Mouse (Mus musculus) hindbrain, embryonic 15.5 days (tissue): Measurements from ENCODE around the gene Cdh22. TPM values are rescaled to one million over a fixed set of nuclear protein-coding genes. Genes with fewer than 3 reads are reported as not detected.

Source experiments
- ATAC-seq: fragments of 200-750 bp; cut with Nextera tagmentation; 2 replicates; pipeline ENCODE4 v1.8.0; 2017; ENCODE audit warnings: low read depth, moderate number of reproducible peaks, moderate TSS enrichment; ENCODE audit not compliant: low FRiP score
- H3K27ac ChIP-seq: fragments of 300-500 bp; sonication (generic); replicated peaks from 2 replicates; pipeline ENCODE4 v1.5.1; 2015; ENCODE audit warnings: mild to moderate bottlenecking, inconsistent platforms
- H3K27me3 ChIP-seq: fragments of 300-500 bp; sonication (generic); 2 replicates; pipeline ENCODE4 v1.6.1; 2015; ENCODE audit warnings: control low read depth, inconsistent platforms
- H3K36me3 ChIP-seq: fragments of 300-500 bp; sonication (generic); 2 replicates; pipeline ENCODE4 v1.6.1; 2015; ENCODE audit warnings: control low read depth, inconsistent platforms
- H3K4me1 ChIP-seq: fragments of 300-500 bp; sonication (generic); replicated peaks from 2 replicates; pipeline ENCODE4 v1.6.1; 2015; ENCODE audit warnings: control low read depth, inconsistent platforms
- H3K4me2 ChIP-seq: fragments of 300-500 bp; sonication (generic); 2 replicates; pipeline ENCODE4 v1.6.1; 2015; ENCODE audit warnings: moderate library complexity, mild to moderate bottlenecking, inconsistent platforms
- H3K4me3 ChIP-seq: fragments of 300-500 bp; sonication (generic); 2 replicates; pipeline ENCODE4 v1.5.1; 2015; ENCODE audit warnings: mild to moderate bottlenecking, inconsistent platforms
- H3K9ac ChIP-seq: fragments of 300-500 bp; sonication (generic); 2 replicates; pipeline ENCODE4 v1.6.1; 2015; ENCODE audit warnings: inconsistent platforms
- H3K9me3 ChIP-seq: fragments of 300-500 bp; sonication (generic); 2 replicates; pipeline ENCODE4 v1.6.1; 2016; ENCODE audit warnings: control low read depth, inconsistent platforms
- WGBS: fragments of 180-500 bp; shearing (Covaris S2); methylation state at CpG from one replicate; pipeline ENCODE4 v1.1.7; 2015; 5-methylcytosine and 5-hydroxymethylcytosine counted together
- polyA plus RNA-seq: library from polyadenylated mRNA; unstranded; fragments of >200 nt; fragmentation: Nextera tagmentation; extraction: Ambion mirVana; gene quantifications from 2 replicates; pipeline ENCODE4 v1.2.1, GENCODE M21; 2015

Cdh22 gene
- polyA plus RNA-seq, 1 experiment from 2014 or later, result 16.4 TPM

GRCm38 (mm10) chr2:165201761-165202751 is 32.6 kb downstream of the Cdh22 start:
- H3K9me3 ChIP-seq, result no peaks in the 10 kb centered on the region
- no peaks in the 10 kb centered on the region for H3K36me3 ChIP-seq
- H3K4me3 ChIP-seq, result peak overlapping the region; percentile 16
- peak; percentile 39; the same call in 1 of the 2 replicates for ATAC-seq
- peak overlapping the region; percentile 12 for H3K9ac ChIP-seq
- peaks cover 2% of the 10 kb centered on the region; the same call in 1 of the 2 replicates for H3K27me3 ChIP-seq
- H3K27ac ChIP-seq, result peak overlapping the region; percentile 18; the same call in 1 of the 2 replicates
- peak overlapping the region; percentile 48 for H3K4me2 ChIP-seq
- peaks cover 39% of the 10 kb centered on the region for H3K4me1 ChIP-seq
- WGBS, result 3% methylated on average over 28 of the region's 28 CpGs

- H3K4me3 ChIP-seq, result no peak overlapping the region
- ATAC-seq, result no peak
- H3K4me2 ChIP-seq, result no peak overlapping the region
- peaks cover 45% of the 10 kb centered on the region for H3K4me1 ChIP-seq
- peaks cover 10% of the 10 kb centered on the region; the same call in 1 of the 2 replicates for H3K27me3 ChIP-seq
- no peaks in the 10 kb centered on the region for H3K9me3 ChIP-seq
- no peaks in the 10 kb centered on the region for H3K36me3 ChIP-seq
- H3K9ac ChIP-seq, result no peak overlapping the region
- 64% methylated on average over 6 of the region's 6 CpGs for WGBS
- no peak overlapping the region for H3K27ac ChIP-seq
These were observed 37.1 kb downstream of the Cdh22 start for GRCm38 (mm10) chr2:165197546-165197945.

- Histone ChIP-seq H3K4me3 (no peak overlapping the region), H3K9me3 (no peaks in the 10 kb centered on the region), H3K4me1 (peaks cover 28% of the 10 kb centered on the region), H3K36me3 (no peaks in the 10 kb centered on the region), H3K27me3 (peaks cover 10% of the 10 kb centered on the region; the same call in 1 of the 2 replicates), H3K4me2 (peak overlapping the region; percentile 39), H3K27ac (peak overlapping the region; percentile 40), H3K9ac (0 out of 2 replicates have a peak overlapping the region, but pooled peaks have one; percentile 11)
- 5% methylated on average over 32 of the region's 32 CpGs for WGBS
- ATAC-seq, result peak; percentile 73
These were observed 39.1 kb downstream of the Cdh22 start for GRCm38 (mm10) chr2:165195411-165196182.

GRCm38 (mm10) chr2:165191483-165191882 is 43.2 kb downstream of the Cdh22 start:
- WGBS, result 40% methylated on average over 7 of the region's 7 CpGs
- ATAC-seq, result no peak

GRCm38 (mm10) chr2:165189546-165189945 is 45.1 kb downstream of the Cdh22 start:
- Histone ChIP-seq H3K4me2 (no peak overlapping the region), H3K9me3 (no peaks in the 10 kb centered on the region), H3K4me3 (no peak overlapping the region), H3K4me1 (peaks cover 3% of the 10 kb centered on the region; the same call in 1 of the 2 replicates), H3K27me3 (peaks cover 14% of the 10 kb centered on the region), H3K9ac (no peak overlapping the region), H3K27ac (no peak overlapping the region), H3K36me3 (no peaks in the 10 kb centered on the region)
- WGBS, result 71% methylated on average over 3 of the region's 3 CpGs
- no peak for ATAC-seq

More at GRCm38 (mm10) chr2:165191483-165191882, 43.2 kb downstream of the Cdh22 start:
- Histone ChIP-seq H3K9ac (no peak overlapping the region), H3K4me3 (no peak overlapping the region), H3K9me3 (no peaks in the 10 kb centered on the region), H3K4me1 (peaks cover 21% of the 10 kb centered on the region), H3K27me3 (peaks cover 14% of the 10 kb centered on the region), H3K36me3 (no peaks in the 10 kb centered on the region), H3K4me2 (no peak overlapping the region), H3K27ac (no peak overlapping the region)

- peaks cover 8% of the 10 kb centered on the region; the same call in 1 of the 2 replicates for H3K27me3 ChIP-seq
- no peak overlapping the region for H3K4me3 ChIP-seq
- WGBS, result 66% methylated on average over 9 of the region's 9 CpGs
- H3K9ac ChIP-seq, result no peak overlapping the region
- no peak overlapping the region for H3K4me2 ChIP-seq
- H3K4me1 ChIP-seq, result peaks cover 13% of the 10 kb centered on the region
- no peak overlapping the region for H3K27ac ChIP-seq
- no peaks in the 10 kb centered on the region for H3K36me3 ChIP-seq
- no peaks in the 10 kb centered on the region for H3K9me3 ChIP-seq
- ATAC-seq, result peak; percentile 37; the same call in 1 of the 2 replicates
These were observed 46.8 kb downstream of the Cdh22 start for GRCm38 (mm10) chr2:165187648-165188380.

GRCm38 (mm10) chr2:165184015-165184633 is 50.5 kb downstream of the Cdh22 start:
- ATAC-seq, result no peak
- Histone ChIP-seq H3K4me2 (no peak overlapping the region), H3K36me3 (no peaks in the 10 kb centered on the region), H3K9me3 (no peaks in the 10 kb centered on the region), H3K27me3 (peaks cover 23% of the 10 kb centered on the region), H3K4me3 (no peak overlapping the region), H3K27ac (no peak overlapping the region), H3K9ac (no peak overlapping the region), H3K4me1 (peaks cover 20% of the 10 kb centered on the region)
- 28% methylated on average over 9 of the region's 9 CpGs for WGBS

GRCm38 (mm10) chr2:165182085-165182976 is 52.3 kb downstream of the Cdh22 start:
- no peak overlapping the region for H3K4me3 ChIP-seq
- H3K4me2 ChIP-seq, result no peak overlapping the region
- peak; percentile 37; the same call in 1 of the 2 replicates for ATAC-seq
- H3K27ac ChIP-seq, result no peak overlapping the region
- H3K4me1 ChIP-seq, result peaks cover 26% of the 10 kb centered on the region
- H3K9ac ChIP-seq, result no peak overlapping the region
- no peaks in the 10 kb centered on the region for H3K9me3 ChIP-seq
- no peaks in the 10 kb centered on the region for H3K36me3 ChIP-seq
- 65% methylated on average over 11 of the region's 11 CpGs for WGBS
- H3K27me3 ChIP-seq, result peaks cover 18% of the 10 kb centered on the region

GRCm38 (mm10) chr2:165179231-165179630 is 55.4 kb downstream of the Cdh22 start:
- Histone ChIP-seq H3K9me3 (no peaks in the 10 kb centered on the region), H3K27ac (no peak overlapping the region), H3K4me1 (peaks cover 34% of the 10 kb centered on the region), H3K4me3 (no peak overlapping the region), H3K4me2 (no peak overlapping the region), H3K9ac (no peak overlapping the region), H3K27me3 (peaks cover 18% of the 10 kb centered on the region), H3K36me3 (no peaks in the 10 kb centered on the region)
- WGBS, result 63% methylated on average over 10 of the region's 10 CpGs
- ATAC-seq, result no peak

GRCm38 (mm10) chr2:165176965-165177364 is 57.7 kb downstream of the Cdh22 start:
- WGBS, result 4% methylated on average over 9 of the region's 9 CpGs
- H3K4me2 ChIP-seq, result no peak overlapping the region
- peak; percentile 44; the same call in 1 of the 2 replicates for ATAC-seq
- peaks cover 24% of the 10 kb centered on the region for H3K4me1 ChIP-seq
- peak overlapping the region; percentile 32; the same call in 1 of the 2 replicates for H3K27ac ChIP-seq
- no peaks in the 10 kb centered on the region for H3K9me3 ChIP-seq
- H3K27me3 ChIP-seq, result peaks cover 15% of the 10 kb centered on the region
- no peak overlapping the region for H3K4me3 ChIP-seq
- no peak overlapping the region for H3K9ac ChIP-seq
- H3K36me3 ChIP-seq, result no peaks in the 10 kb centered on the region
